Mouse (Mus musculus): ENCODE measurements around the gene Tcf21.

Gene Tcf21

GRCm38 (mm10) chr10:22815461-22816236 lies 4.3 kb downstream of the Tcf21 start:
- no peak for DNase-seq (ENCODE audit: low read depth)

- no peak for DNase-seq (ENCODE audit: low read depth)
Observed at GRCm38 (mm10) chr10:22814771-22815170, 5.2 kb downstream of the Tcf21 start.

GRCm38 (mm10) chr10:22814294-22814693 lies 5.7 kb downstream of the Tcf21 start:
- DNase-seq (ENCODE audit: low read depth): no peak

GRCm38 (mm10) chr10:22813317-22813960 lies 6.5 kb downstream of the Tcf21 start:
- no peak for DNase-seq (ENCODE audit: low read depth)

- no peak for DNase-seq (ENCODE audit: low read depth)
Observed at GRCm38 (mm10) chr10:22811921-22812320, 8.1 kb downstream of the Tcf21 start.

GRCm38 (mm10) chr10:22782684-22783083 lies 37.3 kb downstream of the Tcf21 start:
- no peak for DNase-seq (ENCODE audit: low read depth)

- DNase-seq (ENCODE audit: low read depth): no peak
Observed at GRCm38 (mm10) chr10:22781466-22781865, 38.5 kb downstream of the Tcf21 start.

GRCm38 (mm10) chr10:22777939-22778338 lies 42.0 kb downstream of the Tcf21 start:
- DNase-seq (ENCODE audit: low read depth): no peak

GRCm38 (mm10) chr10:22776007-22776698 lies 43.8 kb downstream of the Tcf21 start:
- DNase-seq (ENCODE audit: low read depth): no peak

GRCm38 (mm10) chr10:22775456-22775855 lies 44.5 kb downstream of the Tcf21 start:
- DNase-seq (ENCODE audit: low read depth): no peak

GRCm38 (mm10) chr10:22774626-22775025 lies 45.3 kb downstream of the Tcf21 start:
- no peak for DNase-seq (ENCODE audit: low read depth)
